Mouse (Mus musculus) olfactory bulb, adult 2 months (tissue): Measurements from ENCODE around the gene Fam83b. TPM values are rescaled to one million over a fixed set of nuclear protein-coding genes. Genes with fewer than 3 reads are reported as not detected.

Experiments
- H3K27ac ChIP-seq: fragments of 200-500 bp; 2 replicates; pipeline ENCODE4 v1.5.1; 2012; ENCODE audit warnings: low read depth, low read length; ENCODE audit not compliant: insufficient read depth
- H3K4me1 ChIP-seq: fragments of 200-500 bp; 2 replicates; pipeline ENCODE4 v1.6.1; 2012; ENCODE audit warnings: low read length; ENCODE audit not compliant: control insufficient read depth, insufficient read depth
- H3K4me3 ChIP-seq: fragments of 200-500 bp; 2 replicates; pipeline ENCODE4 v1.5.1; 2012; ENCODE audit warnings: mild to moderate bottlenecking, low read depth, low read length, moderate library complexity; ENCODE audit not compliant: insufficient read depth
- CTCF ChIP-seq: fragments of 200-500 bp; IDR thresholded peaks from 2 replicates; pipeline ENCODE4 v1.5.1; 2012; ENCODE audit warnings: low read depth, mild to moderate bottlenecking, low read length, moderate library complexity; ENCODE audit not compliant: insufficient read depth
- POLR2A ChIP-seq: fragments of 200-500 bp; IDR thresholded peaks from 2 replicates; pipeline ENCODE4 v1.6.1; 2012; ENCODE audit warnings: mild to moderate bottlenecking, low read depth, low read length, moderate library complexity; ENCODE audit not compliant: insufficient read depth
- WGBS: fragments of 180-500 bp; shearing (Covaris S2); methylation state at CpG from one replicate; pipeline ENCODE4 v1.1.7; 2018; 5-methylcytosine and 5-hydroxymethylcytosine counted together
- polyA plus RNA-seq: library from polyadenylated mRNA; stranded (reverse); fragments of >200 nt; gene quantifications from 2 replicates; pipeline ENCODE4 v1.2.4, GENCODE M21; 2012; ENCODE audit warnings: low replicate concordance; ENCODE audit not compliant: missing spikeins, insufficient read depth, insufficient read length

The Fam83b gene
- polyA plus RNA-seq, 1 experiment: not detected

GRCm38 (mm10) chr9:76539271-76539670 lies 27.6 kb downstream of the Fam83b start:
- Histone ChIP-seq H3K27ac (no peak overlapping the region), H3K4me1 (no peaks in the 10 kb centered on the region), H3K4me3 (no peak overlapping the region)
- WGBS: 28% methylated on average over 7 of the region's 7 CpGs
- TF ChIP-seq POLR2A (no peak), CTCF (no peak)

- Histone ChIP-seq H3K4me1 (no peaks in the 10 kb centered on the region), H3K27ac (no peak overlapping the region), H3K4me3 (no peak overlapping the region)
- 93% methylated on average over 9 of the region's 9 CpGs for WGBS
- no peak for TF ChIP-seq POLR2A
- no peak for TF ChIP-seq CTCF
Observed at GRCm38 (mm10) chr9:76536032-76536431, 30.9 kb downstream of the Fam83b start.

GRCm38 (mm10) chr9:76532403-76532802 lies 34.5 kb downstream of the Fam83b start:
- Histone ChIP-seq H3K27ac (no peak overlapping the region), H3K4me1 (no peaks in the 10 kb centered on the region), H3K4me3 (no peak overlapping the region)
- WGBS: over 99% methylated on average over 3 of the region's 3 CpGs
- TF ChIP-seq CTCF (no peak), POLR2A (no peak)

GRCm38 (mm10) chr9:76531368-76531767 lies 35.5 kb downstream of the Fam83b start:
- H3K4me1 ChIP-seq: no peaks in the 10 kb centered on the region
- TF ChIP-seq POLR2A (no peak), CTCF (no peak)
- WGBS: 83% methylated on average over 4 of the region's 4 CpGs
- H3K4me3 ChIP-seq: no peak overlapping the region
- H3K27ac ChIP-seq: no peak overlapping the region

GRCm38 (mm10) chr9:76525592-76525991 lies 41.3 kb downstream of the Fam83b start:
- TF ChIP-seq POLR2A (no peak), CTCF (no peak)
- Histone ChIP-seq H3K27ac (no peak overlapping the region), H3K4me3 (no peak overlapping the region), H3K4me1 (no peaks in the 10 kb centered on the region)

GRCm38 (mm10) chr9:76523075-76523474 lies 43.8 kb downstream of the Fam83b start:
- TF ChIP-seq POLR2A (no peak), CTCF (no peak)
- no peak overlapping the region for H3K4me3 ChIP-seq
- H3K4me1 ChIP-seq: no peaks in the 10 kb centered on the region
- H3K27ac ChIP-seq: no peak overlapping the region

GRCm38 (mm10) chr9:76521640-76522039 lies 45.3 kb downstream of the Fam83b start:
- no peak overlapping the region for H3K27ac ChIP-seq
- no peaks in the 10 kb centered on the region for H3K4me1 ChIP-seq
- no peak overlapping the region for H3K4me3 ChIP-seq
- TF ChIP-seq POLR2A (no peak), CTCF (no peak)
- WGBS: 81% methylated on average over 3 of the region's 3 CpGs

- Histone ChIP-seq H3K4me1 (no peaks in the 10 kb centered on the region), H3K27ac (no peak overlapping the region), H3K4me3 (no peak overlapping the region)
- WGBS: 76% methylated on average over 1 of the region's 1 CpGs
- no peak for TF ChIP-seq CTCF
- no peak for TF ChIP-seq POLR2A
Observed at GRCm38 (mm10) chr9:76518665-76519064, 48.3 kb downstream of the Fam83b start.

- no peak overlapping the region for H3K27ac ChIP-seq
- TF ChIP-seq CTCF: no peak
- TF ChIP-seq POLR2A: no peak
Observed at GRCm38 (mm10) chr9:76505650-76506049, 61.3 kb downstream of the Fam83b start.

GRCm38 (mm10) chr9:76489737-76490136 lies 77.2 kb downstream of the Fam83b start:
- TF ChIP-seq CTCF (no peak), POLR2A (no peak)
- Histone ChIP-seq H3K4me1 (no peaks in the 10 kb centered on the region), H3K27ac (no peak overlapping the region), H3K4me3 (no peak overlapping the region)
- 98% methylated on average over 3 of the region's 3 CpGs for WGBS

More at GRCm38 (mm10) chr9:76505650-76506049, 61.3 kb downstream of the Fam83b start:
- H3K4me1 ChIP-seq: no peaks in the 10 kb centered on the region
- H3K4me3 ChIP-seq: no peak overlapping the region
